Mouse (Mus musculus) frontal cortex, postnatal 10 days (tissue): ENCODE measurements around the gene Tanc1.
"Not testable (repeated sequence)": the region's sequence is repeated elsewhere in the genome, so short reads cannot be mapped to it uniquely, and the experiment has no call there.

Source experiments
- DNase-seq, 2 experiments: peaks; one replicate each; pipeline ENCODE4 v3.0.0; 2022; ENCODE audit warnings: low spot score in 2 of 2, mixed read lengths in 1 of 2

Tanc1 gene

GRCm38 (mm10) chr2:59611831-59612732 is at the start of gene Tanc1:
Gene Tanc1, plus strand, starts transcription at chr2:59612042.
- DNase-seq: peak; percentile 46 to 75

DNA sequence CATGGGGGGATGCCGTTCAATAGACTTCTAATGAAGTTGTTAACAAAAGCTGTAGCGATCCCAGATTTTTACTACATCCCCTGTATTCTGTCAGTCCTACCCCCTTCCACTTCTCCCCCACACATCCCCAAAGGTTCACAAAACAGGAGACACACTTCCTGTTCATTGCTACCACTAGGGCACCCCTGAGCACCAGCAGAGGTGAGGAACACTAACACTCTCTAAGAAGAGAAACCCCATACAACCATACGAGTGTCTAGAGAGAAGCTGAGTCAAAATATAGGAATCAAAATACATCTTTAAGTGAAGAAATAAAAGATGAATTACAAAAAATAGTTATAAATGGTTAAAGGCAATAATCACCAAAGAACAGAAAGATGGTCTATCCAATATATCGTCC is 49.6 kb upstream of the Tanc1 start:
- no peak for DNase-seq

- no peak for DNase-seq
Measured at GRCm38 (mm10) chr2:59562696-59563095, 49.1 kb upstream of the Tanc1 start.

- not testable (repeated sequence) for DNase-seq
Measured at GRCm38 (mm10) chr2:59564029-59564611, 47.7 kb upstream of the Tanc1 start.

DNA sequence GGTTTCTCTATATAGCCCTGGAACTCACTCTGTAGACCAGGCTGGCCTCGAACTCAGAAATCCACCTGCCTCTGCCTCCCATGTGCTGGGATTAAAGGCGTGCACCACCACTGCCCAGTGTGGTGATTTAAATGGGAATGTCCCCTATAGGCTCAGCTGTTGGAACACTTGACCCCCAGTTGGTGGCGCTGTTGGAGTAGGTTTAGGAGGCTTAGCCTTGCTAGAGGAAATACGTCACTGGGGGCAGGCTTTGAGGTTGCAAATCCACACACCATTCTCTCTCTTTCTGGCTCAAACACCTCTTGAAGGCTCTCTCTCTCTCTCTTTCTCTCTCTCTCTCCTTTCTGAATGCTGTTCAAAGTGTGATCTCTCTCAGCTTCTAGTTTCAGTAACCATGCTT is 46.9 kb upstream of the Tanc1 start:
- DNase-seq: no peak

DNA sequence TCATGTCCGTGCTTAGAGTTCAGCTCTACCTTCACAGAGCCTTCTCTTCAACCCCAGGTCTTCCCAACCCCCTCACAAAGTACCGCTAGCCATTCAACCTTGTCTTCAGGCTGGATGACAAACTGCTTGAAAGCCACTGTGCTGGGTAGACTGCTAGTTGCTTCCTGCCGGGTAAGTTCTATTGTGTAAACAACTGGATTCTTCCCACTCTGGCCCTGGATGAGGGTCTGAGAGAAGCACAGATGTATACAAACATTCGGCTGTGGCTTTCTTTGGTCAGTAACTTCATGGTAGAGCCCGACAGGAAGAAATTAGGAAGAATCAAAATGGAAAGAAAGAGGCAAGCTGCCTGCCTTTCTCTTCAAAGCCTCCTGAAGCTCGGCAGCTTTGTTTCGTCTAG is 30.9 kb upstream of the Tanc1 start:
- no peak for DNase-seq

GRCm38 (mm10) chr2:59583961-59584360 is 27.9 kb upstream of the Tanc1 start:
- DNase-seq: no peak

- no peak for DNase-seq
Measured at GRCm38 (mm10) chr2:59587387-59588095, 24.3 kb upstream of the Tanc1 start.

- DNase-seq: no peak
Measured at GRCm38 (mm10) chr2:59588096-59588405, 23.8 kb upstream of the Tanc1 start.

DNA sequence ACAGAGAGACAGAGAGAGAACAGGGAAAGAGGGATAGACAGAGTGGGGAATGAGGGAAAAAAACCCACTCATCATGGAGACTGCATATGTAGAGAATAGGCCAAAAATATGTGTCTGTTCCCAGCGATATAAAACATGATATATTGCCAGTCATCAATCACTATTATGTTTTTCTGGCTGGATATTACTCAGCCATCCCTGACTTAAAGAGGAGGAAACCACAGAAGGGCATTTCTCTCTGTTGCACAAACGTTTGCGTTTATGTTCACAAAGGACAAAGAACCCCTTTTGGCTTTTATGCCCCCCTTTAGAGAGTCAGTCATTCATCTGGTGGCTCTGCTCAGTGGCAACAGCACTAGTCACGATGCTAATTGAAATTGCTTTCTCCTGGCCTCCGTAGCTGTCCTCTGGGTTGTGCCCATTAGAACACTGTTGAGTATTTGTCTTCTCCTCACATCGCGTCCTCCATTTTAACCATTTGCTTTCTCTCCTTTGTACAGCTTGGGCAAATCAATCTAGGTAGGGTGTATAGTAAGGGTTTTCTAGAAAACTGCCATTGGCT is 18.4 kb upstream of the Tanc1 start:
- no peak for DNase-seq

DNA sequence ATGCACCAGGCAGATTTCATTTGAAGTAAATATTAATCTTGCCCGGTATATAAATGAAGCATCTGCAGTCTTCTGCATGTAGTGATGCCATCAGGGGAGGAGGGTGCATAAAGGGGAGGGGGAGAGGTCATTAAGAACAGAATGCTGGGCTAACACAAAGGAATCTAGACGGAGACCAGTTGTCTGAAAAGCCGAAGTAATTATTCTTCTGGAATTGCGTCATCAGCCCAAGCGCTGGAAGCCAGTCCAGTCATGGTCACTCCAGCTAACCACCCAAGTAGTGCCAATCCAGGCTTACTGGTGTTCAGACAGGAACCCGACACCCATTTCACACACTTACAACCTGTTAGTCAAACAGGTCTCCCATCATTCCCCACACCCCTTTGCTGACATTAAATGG is 17.7 kb upstream of the Tanc1 start:
- no peak for DNase-seq

DNA sequence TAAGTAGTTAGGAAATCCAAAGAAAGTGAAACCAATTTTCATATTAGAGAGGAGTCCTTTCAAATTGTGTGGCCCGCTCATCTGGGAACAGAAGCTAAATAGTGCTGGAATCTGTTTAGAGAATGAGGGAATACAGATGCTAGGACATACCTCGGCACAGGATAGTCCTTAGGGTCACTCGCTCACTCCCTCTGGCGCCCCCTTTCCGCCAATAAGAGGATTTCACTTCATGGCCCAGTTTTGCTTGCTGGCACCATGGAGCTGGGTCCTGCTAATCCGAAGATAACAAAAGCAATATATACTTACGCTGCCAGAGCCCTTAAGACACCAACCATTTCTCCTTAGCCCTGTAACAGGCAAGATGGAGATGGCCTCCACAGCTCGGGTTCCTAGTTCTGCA is 15.3 kb upstream of the Tanc1 start:
- DNase-seq: no peak

DNA sequence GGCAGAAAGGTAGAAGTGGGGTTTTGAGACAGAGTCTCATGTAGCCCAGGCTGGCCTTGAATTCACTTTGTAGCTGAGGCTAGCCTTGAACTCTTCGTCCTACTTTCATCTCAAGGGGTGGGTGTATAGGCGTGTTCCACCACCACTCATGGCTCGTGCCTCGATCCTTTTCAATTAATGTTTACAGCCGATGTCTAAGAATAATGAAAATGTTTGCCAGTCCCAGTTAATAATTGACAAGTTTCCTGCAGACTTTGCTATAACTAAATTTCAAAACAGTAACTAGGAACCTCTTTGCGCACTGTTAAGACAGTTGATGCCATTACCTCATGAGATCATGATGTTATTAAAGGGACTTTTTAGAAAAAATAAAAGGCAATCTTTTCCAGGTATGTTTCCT is 13.6 kb upstream of the Tanc1 start:
- no peak for DNase-seq

- DNase-seq: no peak
Measured at GRCm38 (mm10) chr2:59598894-59599293, 12.9 kb upstream of the Tanc1 start.

- no peak for DNase-seq
Measured at GRCm38 (mm10) chr2:59599338-59600111, 12.3 kb upstream of the Tanc1 start.

- peak in 1 of 2 experiments; percentile 21 for DNase-seq
Measured at GRCm38 (mm10) chr2:59600123-59600840, 11.6 kb upstream of the Tanc1 start.

GRCm38 (mm10) chr2:59600980-59601379 is 10.9 kb upstream of the Tanc1 start:
- DNase-seq: no peak

DNA sequence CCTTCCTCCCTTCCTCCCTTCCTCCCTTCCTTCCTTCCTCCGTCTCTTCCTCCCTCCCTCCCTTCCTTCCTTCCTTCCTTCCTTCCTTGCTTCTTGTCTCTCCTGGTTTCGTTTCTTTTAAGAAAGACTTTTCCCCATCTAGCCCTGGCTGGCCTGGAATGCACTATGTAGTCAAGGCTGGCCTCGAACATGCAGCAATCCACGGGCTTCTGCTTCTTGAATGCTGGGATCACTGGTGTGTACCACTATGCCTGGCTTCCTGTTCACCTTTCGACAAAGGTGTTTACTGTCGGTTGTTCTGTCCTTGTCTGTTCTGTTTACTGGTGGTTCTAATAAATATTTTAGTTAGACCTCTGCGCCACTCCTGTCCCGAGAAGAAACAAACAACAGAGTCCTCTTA is 10.4 kb upstream of the Tanc1 start:
- DNase-seq: no peak

DNA sequence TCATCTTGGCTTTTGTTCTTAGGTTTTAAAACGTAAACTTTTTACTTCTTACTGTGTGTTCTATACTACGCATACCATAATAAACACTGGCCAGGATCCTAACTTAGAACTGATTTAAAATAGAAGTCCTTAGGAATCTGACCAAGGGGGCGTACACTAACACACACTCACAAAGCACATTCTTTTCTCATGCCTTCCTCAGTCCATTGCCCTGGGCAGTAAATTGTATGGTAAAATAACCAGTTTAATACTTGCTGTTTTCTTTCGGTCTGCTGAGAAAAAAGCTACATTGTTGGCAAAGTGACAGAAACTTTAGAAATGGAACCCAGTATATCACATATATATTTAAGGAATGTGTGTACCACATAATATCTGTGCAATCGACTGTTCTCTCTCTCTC is 2.9 kb upstream of the Tanc1 start:
- no peak for DNase-seq

DNA sequence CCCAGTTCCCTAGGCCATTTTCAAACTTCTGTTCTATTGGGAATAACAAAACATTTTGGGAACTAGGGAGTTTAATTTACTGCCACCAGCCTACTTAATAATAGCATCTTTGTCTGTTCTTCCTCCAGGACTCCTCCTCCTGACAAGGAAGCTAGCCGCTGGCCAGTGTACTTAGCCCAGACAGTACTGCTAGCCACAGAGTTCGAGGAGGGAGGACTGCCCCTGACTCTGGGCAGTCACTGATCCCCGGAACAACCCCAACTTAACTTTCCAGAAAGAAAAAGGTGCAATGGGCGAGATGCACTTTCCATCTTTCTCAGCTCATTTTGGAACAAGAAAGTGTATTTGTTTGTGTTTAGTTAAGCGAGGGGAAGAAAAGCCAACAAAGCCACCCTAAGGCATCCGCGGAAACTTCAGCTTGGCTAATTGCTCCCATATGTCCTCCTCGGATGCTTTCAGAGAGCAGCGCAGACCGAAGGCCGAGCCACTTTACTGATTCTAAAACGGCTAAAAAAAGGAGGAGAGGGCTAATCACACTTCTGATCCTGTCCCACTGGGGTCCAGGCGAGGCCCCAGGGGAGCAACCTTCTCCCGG is 529 bp upstream of the Tanc1 start:
- DNase-seq: no peak
